Mouse (Mus musculus): Measurements from ENCODE around the gene Helt. TPM values are rescaled to one million over a fixed set of nuclear protein-coding genes. Genes with fewer than 3 reads are reported as not detected.

Helt gene
- total and polyA plus RNA-seq, 3 experiments, result not detected

DNA sequence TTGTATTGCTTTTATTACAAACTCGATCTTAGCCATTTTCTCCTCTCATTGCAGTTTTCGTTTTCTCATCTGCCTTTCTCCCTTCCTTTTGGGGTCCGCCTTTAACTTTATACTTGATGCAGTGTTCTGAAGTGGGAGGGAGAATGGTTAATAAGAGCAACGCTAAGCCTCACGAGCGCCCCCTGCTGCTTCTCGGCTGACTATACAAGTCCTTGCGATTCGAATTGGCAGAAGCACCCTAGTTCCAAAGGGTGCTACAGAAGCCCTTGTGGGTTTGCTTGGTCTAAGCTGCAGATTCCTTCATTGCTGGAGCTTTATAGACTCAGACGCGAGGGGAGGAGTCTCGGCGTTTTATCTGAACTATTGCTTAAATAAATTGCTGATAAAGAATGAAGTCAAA, 12.9 kb downstream of the Helt start:
- DNase-seq (ENCODE audit: extremely low read depth), result peak; percentile 74

GRCm38 (mm10) chr8:46276939-46277338, 17.5 kb downstream of the Helt start:
- dilution Hi-C loops (cut with MboI; ENCODE audit: extremely low pct_ligation_motif_present, extremely low pct_unique_long_range_greater_than_20kb, low sequenced_read_pairs), result no loop called here

More for the DNA sequence above, 12.9 kb downstream of the Helt start:
- no peak overlapping the region for H3K4me3 ChIP-seq (replicated peaks in 1 of 3; ENCODE audit: low read depth in 2 of 3, low read length in 2 of 3, poor library complexity in 1 of 3)
- in situ Hi-C loops (cut with MboI; ENCODE audit: low pct_ligation_motif_present, low pct_unique_long_range_greater_than_20kb, low sequenced_read_pairs) (loop anchor here (25.0 kb wide), 1 partner anchor 1106 kb away; no protein-coding TSS in a partner anchor), dilution Hi-C loops (cut with MboI; ENCODE audit: extremely low pct_ligation_motif_present, extremely low pct_unique_long_range_greater_than_20kb, low sequenced_read_pairs) (no loop called here)
- no peak overlapping the region for H3K9ac ChIP-seq (ENCODE audit: insufficient read depth, low read depth)
- H3K27ac ChIP-seq (ENCODE audit: insufficient read depth, low read depth), result no peak overlapping the region
- no peaks in the 10 kb centered on the region for H3K36me3 ChIP-seq (replicated peaks in 1 of 2; ENCODE audit: control insufficient read depth in 1 of 2, insufficient read depth in 1 of 2, low read length in 1 of 2)
- H3K27me3 ChIP-seq (replicated peaks), result no peaks in the 10 kb centered on the region
- H3K4me1 ChIP-seq (ENCODE audit: control insufficient read depth in 1 of 2, insufficient read depth in 2 of 2), result no peaks in the 10 kb centered on the region
- TF ChIP-seq MAZ (IDR thresholded peaks at IDR 0.05; ENCODE audit: low read depth, low read length) (no peak), KAT2A (IDR thresholded peaks at IDR 0.05; ENCODE audit: insufficient replicate concordance, low read length) (no peak), UBTF (IDR thresholded peaks at IDR 0.05; ENCODE audit: low read depth, low read length) (no peak), NELFE (IDR thresholded peaks at IDR 0.05; ENCODE audit: low read depth, low read length) (no peak), SMC3 (IDR thresholded peaks at IDR 0.05; ENCODE audit: low read depth, low read length) (peak; percentile 82), EP300 (IDR thresholded peaks at IDR 0.05; ENCODE audit: low read length) (no peak), CHD2 (IDR thresholded peaks at IDR 0.05; ENCODE audit: low read length) (no peak), POLR2AphosphoS2 (IDR thresholded peaks at IDR 0.05; ENCODE audit: low read depth, low read length) (no peak), MAX (IDR thresholded peaks at IDR 0.05; ENCODE audit: low read length) (no peak), SIN3A (IDR thresholded peaks at IDR 0.05; ENCODE audit: low read length) (no peak), RAD21 (IDR thresholded peaks at IDR 0.05; ENCODE audit: low read depth, low read length) (peak; percentile 43), ELF1 (IDR thresholded peaks at IDR 0.05; ENCODE audit: low read depth, low read length) (no peak), PAX5 (IDR thresholded peaks at IDR 0.05; ENCODE audit: low read length) (no peak), IRF4 (IDR thresholded peaks at IDR 0.05; ENCODE audit: low read depth, low read length) (peak; percentile 26; the same call in 1 of the 2 replicates), CTCF (conservative IDR thresholded peaks at IDR 0.05 in 1 of 2, IDR thresholded peaks at IDR 0.05 in 1 of 2; ENCODE audit: low read depth in 2 of 2, low read length in 2 of 2) (peak; percentile 83 to 87), ZMIZ1 (IDR thresholded peaks at IDR 0.05; ENCODE audit: low read depth, low read length) (no peak), MEF2A (IDR thresholded peaks at IDR 0.05; ENCODE audit: borderline replicate concordance, low read depth, low read length) (no peak)
- H3K4me2 ChIP-seq (ENCODE audit: insufficient read depth, low read depth, poor library complexity, severe bottlenecking), result no peak overlapping the region
- no peaks in the 10 kb centered on the region for H3K79me2 ChIP-seq (replicated peaks; ENCODE audit: control insufficient read depth, extremely low read depth, insufficient read depth, poor library complexity, severe bottlenecking)
- no peaks in the 10 kb centered on the region for H3K9me3 ChIP-seq (replicated peaks; ENCODE audit: low read length)

More at GRCm38 (mm10) chr8:46276939-46277338, 17.5 kb downstream of the Helt start:
- Histone ChIP-seq H3K36me3 (replicated peaks in 1 of 2; ENCODE audit: control insufficient read depth in 1 of 2, insufficient read depth in 1 of 2, low read length in 1 of 2) (no peaks in the 10 kb centered on the region), H3K27me3 (replicated peaks) (no peaks in the 10 kb centered on the region), H3K9ac (ENCODE audit: insufficient read depth, low read depth) (no peak overlapping the region), H3K4me1 (ENCODE audit: control insufficient read depth in 1 of 2, insufficient read depth in 2 of 2) (no peaks in the 10 kb centered on the region), H3K27ac (ENCODE audit: insufficient read depth, low read depth) (no peak overlapping the region), H3K4me2 (ENCODE audit: insufficient read depth, low read depth, poor library complexity, severe bottlenecking) (no peak overlapping the region), H3K9me3 (replicated peaks; ENCODE audit: low read length) (no peaks in the 10 kb centered on the region), H3K79me2 (replicated peaks; ENCODE audit: control insufficient read depth, extremely low read depth, insufficient read depth, poor library complexity, severe bottlenecking) (no peaks in the 10 kb centered on the region), H3K4me3 (replicated peaks in 1 of 3; ENCODE audit: low read depth in 2 of 3, low read length in 2 of 3, poor library complexity in 1 of 3) (no peak overlapping the region)
- in situ Hi-C loops (cut with MboI; ENCODE audit: low pct_ligation_motif_present, low pct_unique_long_range_greater_than_20kb, low sequenced_read_pairs), result loop anchor here (25.0 kb wide), 1 partner anchor 1110 kb away; no protein-coding TSS in a partner anchor
- DNase-seq (ENCODE audit: extremely low read depth), result no peak
- TF ChIP-seq CHD1 (IDR thresholded peaks at IDR 0.05; ENCODE audit: low read depth, low read length), result no peak
- TF ChIP-seq MEF2A (IDR thresholded peaks at IDR 0.05; ENCODE audit: borderline replicate concordance, low read depth, low read length), result no peak
- TF ChIP-seq BHLHE40 (IDR thresholded peaks at IDR 0.05; ENCODE audit: low read depth, low read length), result no peak
- TF ChIP-seq MAZ (IDR thresholded peaks at IDR 0.05; ENCODE audit: low read depth, low read length), result no peak
- no peak for TF ChIP-seq ZKSCAN1 (IDR thresholded peaks at IDR 0.05; ENCODE audit: borderline replicate concordance, low read depth, low read length)
- no peak for TF ChIP-seq RAD21 (IDR thresholded peaks at IDR 0.05; ENCODE audit: low read depth, low read length)
- TF ChIP-seq MAFK (IDR thresholded peaks at IDR 0.05; ENCODE audit: insufficient replicate concordance, low read length), result no peak
- no peak for TF ChIP-seq TCF12 (IDR thresholded peaks at IDR 0.05; ENCODE audit: low read depth, low read length)
- no peak for TF ChIP-seq ZMIZ1 (IDR thresholded peaks at IDR 0.05; ENCODE audit: low read depth, low read length)
- no peak for TF ChIP-seq CTCF (conservative IDR thresholded peaks at IDR 0.05 in 1 of 2, IDR thresholded peaks at IDR 0.05 in 1 of 2; ENCODE audit: low read depth in 2 of 2, low read length in 2 of 2)
- no peak for TF ChIP-seq MAX (IDR thresholded peaks at IDR 0.05; ENCODE audit: low read length)
- no peak for TF ChIP-seq MYC (IDR thresholded peaks at IDR 0.05; ENCODE audit: low read depth, low read length)
- no peak for TF ChIP-seq JUND (conservative IDR thresholded peaks at IDR 0.05; ENCODE audit: low read depth, low read length)
- no peak for TF ChIP-seq POLR2AphosphoS2 (IDR thresholded peaks at IDR 0.05; ENCODE audit: low read depth, low read length)
- no peak for TF ChIP-seq NELFE (IDR thresholded peaks at IDR 0.05; ENCODE audit: low read depth, low read length)
- no peak for TF ChIP-seq CHD2 (IDR thresholded peaks at IDR 0.05; ENCODE audit: low read length)

Data from CH12.LX (cell line).